Comparison of ENCODE assay signal across 25 mouse cellular contexts in the genomic region with DNA sequence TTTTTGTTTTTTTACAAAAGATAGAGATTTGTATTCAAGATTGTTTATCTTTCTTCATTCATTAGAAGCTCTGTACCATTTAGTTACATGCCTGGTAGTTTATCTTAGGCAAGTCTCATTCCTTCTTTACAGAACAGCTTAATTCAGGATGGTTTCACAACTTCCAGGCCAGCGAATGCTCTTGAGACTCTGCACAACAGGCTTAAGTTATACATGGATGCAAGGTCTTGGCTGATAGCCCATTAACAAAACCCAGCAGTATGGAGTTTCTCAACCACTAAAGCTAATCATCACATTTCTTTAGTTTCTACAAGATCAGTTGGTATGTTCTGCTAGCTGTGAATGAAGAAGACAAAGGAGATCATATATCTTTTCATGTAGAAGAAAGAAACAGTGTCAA.
"Had no signal": no experiment of that assay in that cellular context is flagged by ENCODE, and none has a peak within 500 bp of the region (broad histone marks: within the 10 kb centered on the region; RNA-seq: fewer than 3 reads in every experiment).

No protein-coding gene starts in this region.

- H3K4me3 ChIP-seq: gastrocnemius, adult 2 months; heart, embryonic 10.5 days; heart, embryonic 12.5 days; hindbrain, embryonic 10.5 days; hindbrain, embryonic 12.5 days; intestine, embryonic 15.5 days; layer of hippocampus, adult 2 months; left cerebral cortex, adult 2 months; limb, embryonic 10.5 days; limb, embryonic 12.5 days had no signal

- ATAC-seq: hindbrain, embryonic 16.5 days; inflammation-experienced regulatory T-cells, adult 6 months; intestine, embryonic 15.5 days; intestine, postnatal 0 days had no signal

- H3K4me1 ChIP-seq: heart, embryonic 10.5 days; heart, embryonic 12.5 days; hindbrain, embryonic 10.5 days; hindbrain, embryonic 12.5 days; intestine, embryonic 15.5 days; limb, embryonic 10.5 days; limb, embryonic 12.5 days had no signal

- H3K9ac ChIP-seq: heart, embryonic 12.5 days; hindbrain, embryonic 12.5 days; hindbrain, embryonic 14.5 days; intestine, embryonic 15.5 days; limb, embryonic 12.5 days had no signal

- DNase-seq: gastrocnemius, adult 2 months; gastrocnemius, postnatal 10 days; gastrocnemius, postnatal 25 days; heart, adult 18-20 months; heart, postnatal 10 days; heart, postnatal 4 days; kidney, adult 18-20 months; kidney, adult 8-10 months; kidney, postnatal 10 days; kidney, postnatal 25 days; kidney, postnatal 4 days; liver had no signal

- H3K4me2 ChIP-seq: heart, embryonic 12.5 days; hindbrain, embryonic 12.5 days; hindbrain, embryonic 14.5 days; intestine, embryonic 15.5 days; limb, embryonic 12.5 days had no signal

- H3K9me3 ChIP-seq: heart, embryonic 10.5 days; heart, embryonic 12.5 days; hindbrain, embryonic 10.5 days; hindbrain, embryonic 12.5 days; intestine, embryonic 15.5 days; limb, embryonic 10.5 days; limb, embryonic 12.5 days had no signal

- H3K27ac ChIP-seq: gastrocnemius, adult 2 months; heart, embryonic 10.5 days; hindbrain, embryonic 10.5 days; hindbrain, embryonic 12.5 days; hindbrain, embryonic 14.5 days; intestine, embryonic 15.5 days; layer of hippocampus, adult 2 months; left cerebral cortex, adult 2 months; limb, embryonic 10.5 days; limb, embryonic 12.5 days had no signal

- H3K36me3 ChIP-seq: heart, embryonic 10.5 days; heart, embryonic 12.5 days; hindbrain, embryonic 10.5 days; hindbrain, embryonic 12.5 days; intestine, embryonic 15.5 days; limb, embryonic 10.5 days; limb, embryonic 12.5 days had no signal

- H3K27me3 ChIP-seq: heart, embryonic 12.5 days; hindbrain, embryonic 12.5 days; intestine, embryonic 15.5 days; limb, embryonic 12.5 days had no signal
